ENCODE assay signal across 23 mouse cellular contexts in the genomic region with DNA sequence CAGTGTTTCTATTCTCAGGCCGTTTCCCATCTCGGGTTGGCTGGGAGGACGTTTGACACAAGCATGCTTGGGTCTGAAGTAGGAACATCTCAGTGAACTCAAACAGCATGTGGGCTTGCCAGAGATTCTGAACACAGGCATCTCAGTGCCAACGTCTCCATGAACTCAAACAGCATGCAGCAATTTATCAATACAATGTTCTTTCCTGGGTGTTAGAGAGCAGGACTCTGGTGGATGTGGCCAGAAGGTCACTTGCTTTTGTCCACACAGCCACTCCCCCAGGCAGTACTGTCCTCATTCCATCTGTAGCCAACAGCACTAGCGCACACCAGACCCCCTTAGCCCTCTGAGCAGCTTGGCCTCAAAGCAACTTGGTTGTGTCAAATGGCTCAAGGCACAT.
"Had no signal": no experiment of that assay in that cellular context is flagged by ENCODE, and none has a peak within 500 bp of the region (broad histone marks: within the 10 kb centered on the region; RNA-seq: fewer than 3 reads in every experiment).

No protein-coding gene starts in this region.

- H3K9ac ChIP-seq: limb, embryonic 13.5 days; liver, embryonic 15.5 days; lung, embryonic 14.5 days; midbrain, embryonic 13.5 days; neural tube, embryonic 13.5 days had no signal

- H3K4me3 ChIP-seq: layer of hippocampus, adult 2 months; limb, embryonic 13.5 days; liver, embryonic 15.5 days; megakaryocyte, embryonic 14.5 days; midbrain, embryonic 10.5 days; midbrain, embryonic 13.5 days; myocyte; neural tube, embryonic 13.5 days had no signal

- H3K9me3 ChIP-seq: limb, embryonic 13.5 days; liver, embryonic 15.5 days; megakaryocyte, embryonic 14.5 days; midbrain, embryonic 10.5 days; midbrain, embryonic 13.5 days; neural tube, embryonic 13.5 days had no signal

- H3K4me2 ChIP-seq: limb, embryonic 13.5 days; liver, embryonic 11.5 days; liver, embryonic 15.5 days; lung, embryonic 14.5 days; midbrain, embryonic 13.5 days; neural tube, embryonic 13.5 days had no signal

- H3K36me3 ChIP-seq: limb, embryonic 13.5 days; liver, embryonic 15.5 days; midbrain, embryonic 10.5 days; midbrain, embryonic 13.5 days had no signal

- H3K27ac ChIP-seq: kidney, postnatal 0 days; layer of hippocampus, adult 2 months; limb, embryonic 13.5 days; liver, embryonic 15.5 days; midbrain, embryonic 10.5 days; midbrain, embryonic 13.5 days; neural tube, embryonic 13.5 days had no signal

- H3K27me3 ChIP-seq: limb, embryonic 13.5 days; liver, embryonic 15.5 days; midbrain, embryonic 13.5 days; neural tube, embryonic 13.5 days had no signal

- ATAC-seq: inflammation-experienced regulatory T-cells, adult 6 months; intestine, embryonic 16.5 days; midbrain, embryonic 13.5 days; midbrain, embryonic 16.5 days had no signal

- DNase-seq: kidney, adult 18-20 months; kidney, adult 9 months; kidney, postnatal 25 days; layer of hippocampus, adult 9-11 months; left cerebral cortex, postnatal 4 days; lung, embryonic 14.5 days; lung, postnatal 10 days; lung, postnatal 36 days; thymus, adult 18-20 months; thymus, postnatal 36 days had no signal

- H3K4me1 ChIP-seq: liver, embryonic 15.5 days; megakaryocyte, embryonic 14.5 days; midbrain, embryonic 13.5 days had no signal
